Mouse (Mus musculus) thymus, adult 2 months (tissue): ENCODE measurements around the gene March9.

Source experiments
- CTCF ChIP-seq: fragments of 200-500 bp; IDR thresholded peaks from 2 replicates; pipeline ENCODE4 v1.5.1; 2012; ENCODE audit warnings: mild to moderate bottlenecking, control low read depth, low read length, moderate library complexity, borderline replicate concordance; ENCODE audit not compliant: control insufficient read depth, poor library complexity, insufficient read depth; ENCODE audit errors: extremely low read depth
- POLR2A ChIP-seq: fragments of 200-500 bp; IDR thresholded peaks from 2 replicates; pipeline ENCODE4 v1.6.1; 2012; ENCODE audit warnings: mild to moderate bottlenecking, low read length, control low read depth, moderate library complexity; ENCODE audit not compliant: control insufficient read depth, poor library complexity, insufficient read depth; ENCODE audit errors: extremely low read depth

GRCm38 (mm10) chr10:127068360-127069038 lies 8.5 kb upstream of the March9 start:
- TF ChIP-seq CTCF (no peak), POLR2A (no peak)
